ENCODE assay signal across 17 mouse cellular contexts in the genomic region with DNA sequence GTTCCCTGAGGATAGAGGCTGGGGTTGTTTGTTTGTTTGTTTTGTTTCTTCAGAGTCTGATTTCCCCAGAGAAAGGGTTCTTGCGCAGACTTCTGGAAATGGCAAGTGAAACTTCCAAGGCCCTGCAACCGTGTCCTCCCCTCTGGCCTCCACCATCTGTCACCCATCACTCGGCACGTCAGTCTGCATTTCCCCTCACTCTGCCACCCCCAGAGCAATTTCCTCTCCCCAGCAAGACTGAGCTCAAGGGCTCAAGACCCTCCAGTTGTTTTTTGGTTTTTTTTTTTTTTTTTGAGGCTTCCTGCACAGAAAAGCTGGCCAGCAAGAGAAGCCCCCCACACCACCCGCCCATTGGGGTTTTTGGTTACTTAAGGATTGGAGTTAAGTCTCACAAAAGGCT. TPM values are rescaled to one million over a fixed set of nuclear protein-coding genes. Genes with fewer than 3 reads are reported as not detected.
A peak's percentile ranks its signal among the peaks of the same experiment; 100 is the strongest.
DNase-seq lines count a peak whose midpoint lies in the region; ATAC-seq and TF ChIP-seq lines count a peak whose summit lies in the region.
"Had no signal": no experiment of that assay in that cellular context is flagged by ENCODE, and none has a peak within 500 bp of the region (broad histone marks: within the 10 kb centered on the region; RNA-seq: fewer than 3 reads in every experiment).

No protein-coding gene starts in this region.

- H3K27ac ChIP-seq in lung, embryonic 14.5 days (ENCODE audit: low read depth), result peak overlapping the region; percentile 76
- H3K27ac ChIP-seq in liver, postnatal 0 days (ENCODE audit: low read depth), result 0 out of 2 replicates have a peak overlapping the region, but pooled peaks have one; percentile 12
- H3K27ac ChIP-seq: embryonic facial prominence, embryonic 13.5 days; forebrain, embryonic 10.5 days; hindbrain, embryonic 12.5 days had no signal

- H3K27me3 ChIP-seq in lung, embryonic 14.5 days (ENCODE audit: insufficient read depth, low read length), result no peaks in the 10 kb centered on the region
- H3K27me3 ChIP-seq in E14TG2a.4 (ENCODE audit: insufficient read depth, low read length), result no peaks in the 10 kb centered on the region
- H3K27me3 ChIP-seq in liver, postnatal 0 days (ENCODE audit: insufficient read depth, low read length), result no peaks in the 10 kb centered on the region
- H3K27me3 ChIP-seq: embryonic facial prominence, embryonic 13.5 days; hindbrain, embryonic 12.5 days had no signal

- DNase-seq in CD4-positive, CD25-positive, alpha-beta regulatory T cell, adult 2 months (ENCODE audit: low read depth, low spot score), result peak; percentile 13
- peak; percentile 70 for DNase-seq in lung, embryonic 14.5 days
- no peak for DNase-seq in lung, adult 2 months
- DNase-seq in liver, postnatal 0 days, result no peak
- no peak for DNase-seq in MN1 (ENCODE audit: low spot score)
- DNase-seq in cerebellum, adult 18-20 months, result no peak
- DNase-seq: adrenal gland, postnatal 14 days; cerebellum, postnatal 14 days; kidney, postnatal 14 days; retina, postnatal 1 day; spleen, adult 18-20 months had no signal

- TF ChIP-seq POLR2A in lung, adult 2 months (IDR thresholded peaks at IDR 0.05; ENCODE audit: borderline replicate concordance, extremely low read depth, low read depth, low read length), result no peak

- H3K4me1 ChIP-seq in lung, embryonic 14.5 days (ENCODE audit: insufficient read depth), result peaks cover 24% of the 10 kb centered on the region
- peaks cover 4% of the 10 kb centered on the region for H3K4me1 ChIP-seq in lung, adult 2 months (ENCODE audit: control insufficient read depth, insufficient read depth, low read length)
- peaks cover 99% of the 10 kb centered on the region for H3K4me1 ChIP-seq in E14TG2a.4 (replicated peaks; ENCODE audit: low read depth, low read length)
- peaks cover 30% of the 10 kb centered on the region for H3K4me1 ChIP-seq in liver, postnatal 0 days (ENCODE audit: insufficient read depth)

- no peaks in the 10 kb centered on the region for H3K36me3 ChIP-seq in lung, embryonic 14.5 days (ENCODE audit: insufficient read depth)
- H3K36me3 ChIP-seq in E14TG2a.4 (ENCODE audit: insufficient read depth, low read length), result peaks cover 96% of the 10 kb centered on the region
- H3K36me3 ChIP-seq in liver, postnatal 0 days (replicated peaks; ENCODE audit: insufficient read depth, low read length), result no peaks in the 10 kb centered on the region
- H3K36me3 ChIP-seq: embryonic facial prominence, embryonic 13.5 days; hindbrain, embryonic 12.5 days had no signal

- no peak for ATAC-seq in CD4-positive, CD25-positive, alpha-beta regulatory T cell, adult 4 months
- no peak; the same call in 1 of the 2 replicates for ATAC-seq in lung, embryonic 14.5 days (ENCODE audit: insufficient read depth)
- ATAC-seq in liver, postnatal 0 days, result no peak
- ATAC-seq: intestine, embryonic 16.5 days had no signal

- no peak for TF ChIP-seq EP300 in liver, postnatal 0 days (IDR thresholded peaks at IDR 0.05; ENCODE audit: low read depth)

- H3K4me3 ChIP-seq in lung, embryonic 14.5 days (ENCODE audit: low read depth, low read length), result no peak overlapping the region
- H3K4me3 ChIP-seq in lung, adult 2 months (replicated peaks; ENCODE audit: extremely low read depth, low read depth, low read length), result no peak overlapping the region
- peak overlapping the region; percentile 33 for H3K4me3 ChIP-seq in E14TG2a.4 (replicated peaks; ENCODE audit: low read length)
- no peak overlapping the region for H3K4me3 ChIP-seq in liver, postnatal 0 days (ENCODE audit: low read depth, low read length)
- H3K4me3 ChIP-seq: embryonic facial prominence, embryonic 13.5 days; forebrain, embryonic 10.5 days; hindbrain, embryonic 12.5 days had no signal

- H3K4me2 ChIP-seq in lung, embryonic 14.5 days, result peak overlapping the region; percentile 18
- H3K4me2 ChIP-seq in liver, postnatal 0 days (ENCODE audit: low read depth, low read length), result no peak overlapping the region
- H3K4me2 ChIP-seq: embryonic facial prominence, embryonic 13.5 days; hindbrain, embryonic 12.5 days had no signal

- WGBS in lung, embryonic 14.5 days, result 30% methylated on average over 5 of the region's 5 CpGs
- 63% methylated on average over 5 of the region's 5 CpGs for WGBS in lung, adult 2 months
- 49% methylated on average over 5 of the region's 5 CpGs for WGBS in liver, postnatal 0 days (ENCODE audit: insufficient replicate concordance)

- TF ChIP-seq CTCF in lung, embryonic 14.5 days (IDR thresholded peaks at IDR 0.05; ENCODE audit: low read depth), result no peak
- no peak for TF ChIP-seq CTCF in lung, adult 2 months (IDR thresholded peaks at IDR 0.05; ENCODE audit: insufficient read depth, low read length)
- no peak for TF ChIP-seq CTCF in E14TG2a.4 (conservative IDR thresholded peaks at IDR 0.05; ENCODE audit: low read length)
- no peak for TF ChIP-seq CTCF in liver, postnatal 0 days (IDR thresholded peaks at IDR 0.05; ENCODE audit: low read depth)

- H3K9me3 ChIP-seq in lung, embryonic 14.5 days (ENCODE audit: low read depth, low read length), result no peaks in the 10 kb centered on the region
- H3K9me3 ChIP-seq in E14TG2a.4 (ENCODE audit: low read length), result no peaks in the 10 kb centered on the region
- H3K9me3 ChIP-seq in liver, postnatal 0 days (ENCODE audit: low read length), result no peaks in the 10 kb centered on the region
- H3K9me3 ChIP-seq: embryonic facial prominence, embryonic 13.5 days; forebrain, embryonic 10.5 days; hindbrain, embryonic 12.5 days had no signal

- no peak overlapping the region for H3K9ac ChIP-seq in lung, embryonic 14.5 days
- no peak overlapping the region for H3K9ac ChIP-seq in liver, postnatal 0 days (replicated peaks)
- H3K9ac ChIP-seq: embryonic facial prominence, embryonic 13.5 days; hindbrain, embryonic 12.5 days had no signal

RNA-seq across cellular contexts. Expression of gene Kcnk5, which starts 9.1 kb away (rescaled TPM):
- polyA plus RNA-seq in CD4-positive, CD25-positive, alpha-beta regulatory T cell, adult 4 months (2017; shearing (Covaris generic)), result 1 to 10 TPM; 1.3 to 4.4 TPM
- 9.3 and 10.7 TPM in 2 replicates for polyA plus RNA-seq in lung, embryonic 14.5 days (2014; fragmentation: Nextera tagmentation; extraction: Ambion mirVana)
- polyA plus RNA-seq in lung, adult 2 months (2012; rRNA removed), result 4.3 and 5.7 TPM in 2 replicates
- 4.5 and 5.1 TPM in 2 replicates for polyA plus RNA-seq in liver, postnatal 0 days (2015; fragmentation: Nextera tagmentation; extraction: Ambion mirVana)

RNA-seq across cellular contexts. Expression of gene Saysd1, which starts 34.2 kb away (rescaled TPM):
- polyA plus RNA-seq in CD4-positive, CD25-positive, alpha-beta regulatory T cell, adult 4 months (2017; shearing (Covaris generic)), result 10 to 100 TPM; 23.8 to 34.8 TPM
- polyA plus RNA-seq in lung, embryonic 14.5 days (2014; fragmentation: Nextera tagmentation; extraction: Ambion mirVana), result 12.7 and 13.5 TPM in 2 replicates
- 9.9 and 11.9 TPM in 2 replicates for polyA plus RNA-seq in lung, adult 2 months (2012; rRNA removed)
- 9.6 and 11.0 TPM in 2 replicates for polyA plus RNA-seq in liver, postnatal 0 days (2015; fragmentation: Nextera tagmentation; extraction: Ambion mirVana)

Comparison
In these comparisons a context has a peak if more than half of its experiments do, and no peak if none do; other contexts are left out.
1. DNase-seq: peak in CD4-positive, CD25-positive, alpha-beta regulatory T cell, adult 2 months (single experiment) and lung, embryonic 14.5 days (single experiment); none in lung, adult 2 months (single experiment), liver, postnatal 0 days (single experiment), MN1 (single experiment) and cerebellum, adult 18-20 months (0 of 2).